Mouse (Mus musculus): ENCODE measurements around the gene Actn1. TPM values are rescaled to one million over a fixed set of nuclear protein-coding genes. Genes with fewer than 3 reads are reported as not detected.

The Actn1 gene
- polyA plus RNA-seq, 1 experiment: 95.5 TPM

- Histone ChIP-seq H3K4me1 (ENCODE audit: control insufficient read depth, insufficient read depth, low read length) (no peaks in the 10 kb centered on the region), H3K4me3 (replicated peaks; ENCODE audit: extremely low read depth, low read depth, low read length) (no peak overlapping the region)
- no peak for TF ChIP-seq CTCF (IDR thresholded peaks at IDR 0.05; ENCODE audit: insufficient read depth, low read length)
- TF ChIP-seq POLR2A (IDR thresholded peaks at IDR 0.05; ENCODE audit: borderline replicate concordance, extremely low read depth, low read depth, low read length): no peak
- 57% methylated on average over 12 of the region's 12 CpGs for WGBS
- DNase-seq: no peak
Observed at GRCm38 (mm10) chr12:80168736-80169135, 91.4 kb downstream of the Actn1 start.

- DNase-seq: peak; percentile 75
- TF ChIP-seq POLR2A (IDR thresholded peaks at IDR 0.05; ENCODE audit: borderline replicate concordance, extremely low read depth, low read depth, low read length) (no peak), CTCF (IDR thresholded peaks at IDR 0.05; ENCODE audit: insufficient read depth, low read length) (no peak)
- H3K4me1 ChIP-seq (ENCODE audit: control insufficient read depth, insufficient read depth, low read length): no peaks in the 10 kb centered on the region
- H3K4me3 ChIP-seq (replicated peaks; ENCODE audit: extremely low read depth, low read depth, low read length): peak overlapping the region; percentile 76
- 13% methylated on average over 34 of the region's 35 CpGs for WGBS
Observed at GRCm38 (mm10) chr12:80168178-80168686, 91.9 kb downstream of the Actn1 start.

- DNase-seq: no peak
- TF ChIP-seq POLR2A (IDR thresholded peaks at IDR 0.05; ENCODE audit: borderline replicate concordance, extremely low read depth, low read depth, low read length) (no peak), CTCF (IDR thresholded peaks at IDR 0.05; ENCODE audit: insufficient read depth, low read length) (no peak)
- no peaks in the 10 kb centered on the region for H3K4me1 ChIP-seq (ENCODE audit: control insufficient read depth, insufficient read depth, low read length)
- WGBS: 89% methylated on average over 3 of the region's 3 CpGs
- no peak overlapping the region for H3K4me3 ChIP-seq (replicated peaks; ENCODE audit: extremely low read depth, low read depth, low read length)
Observed at GRCm38 (mm10) chr12:80167321-80167720, 92.8 kb downstream of the Actn1 start.

- WGBS: 82% methylated on average over 4 of the region's 4 CpGs
Observed at GRCm38 (mm10) chr12:80166651-80167050, 93.5 kb downstream of the Actn1 start.

GRCm38 (mm10) chr12:80164526-80164925 lies 95.6 kb downstream of the Actn1 start:
- no peak for DNase-seq
- Histone ChIP-seq H3K4me1 (ENCODE audit: control insufficient read depth, insufficient read depth, low read length) (no peaks in the 10 kb centered on the region), H3K4me3 (replicated peaks; ENCODE audit: extremely low read depth, low read depth, low read length) (no peak overlapping the region)
- TF ChIP-seq CTCF (IDR thresholded peaks at IDR 0.05; ENCODE audit: insufficient read depth, low read length) (no peak), POLR2A (IDR thresholded peaks at IDR 0.05; ENCODE audit: borderline replicate concordance, extremely low read depth, low read depth, low read length) (no peak)
- 79% methylated on average over 8 of the region's 8 CpGs for WGBS

More at GRCm38 (mm10) chr12:80166651-80167050, 93.5 kb downstream of the Actn1 start:
- no peak for TF ChIP-seq CTCF (IDR thresholded peaks at IDR 0.05; ENCODE audit: insufficient read depth, low read length)
- no peak for TF ChIP-seq POLR2A (IDR thresholded peaks at IDR 0.05; ENCODE audit: borderline replicate concordance, extremely low read depth, low read depth, low read length)
- Histone ChIP-seq H3K4me1 (ENCODE audit: control insufficient read depth, insufficient read depth, low read length) (no peaks in the 10 kb centered on the region), H3K4me3 (replicated peaks; ENCODE audit: extremely low read depth, low read depth, low read length) (no peak overlapping the region)
- no peak for DNase-seq

- WGBS: 74% methylated on average over 3 of the region's 3 CpGs
- DNase-seq: no peak
- Histone ChIP-seq H3K4me3 (replicated peaks; ENCODE audit: extremely low read depth, low read depth, low read length) (no peak overlapping the region), H3K4me1 (ENCODE audit: control insufficient read depth, insufficient read depth, low read length) (no peaks in the 10 kb centered on the region)
- TF ChIP-seq CTCF (IDR thresholded peaks at IDR 0.05; ENCODE audit: insufficient read depth, low read length): no peak
- no peak for TF ChIP-seq POLR2A (IDR thresholded peaks at IDR 0.05; ENCODE audit: borderline replicate concordance, extremely low read depth, low read depth, low read length)
Observed at GRCm38 (mm10) chr12:80162448-80162847, 97.7 kb downstream of the Actn1 start.

GRCm38 (mm10) chr12:80157675-80158074 lies 102.5 kb downstream of the Actn1 start:
- no peak for DNase-seq
- H3K4me1 ChIP-seq (ENCODE audit: control insufficient read depth, insufficient read depth, low read length): no peaks in the 10 kb centered on the region
- 3% methylated on average over 5 of the region's 5 CpGs for WGBS
- H3K4me3 ChIP-seq (replicated peaks; ENCODE audit: extremely low read depth, low read depth, low read length): no peak overlapping the region
- TF ChIP-seq CTCF (IDR thresholded peaks at IDR 0.05; ENCODE audit: insufficient read depth, low read length): no peak
- TF ChIP-seq POLR2A (IDR thresholded peaks at IDR 0.05; ENCODE audit: borderline replicate concordance, extremely low read depth, low read depth, low read length): no peak

- DNase-seq: no peak
- H3K4me1 ChIP-seq (ENCODE audit: control insufficient read depth, insufficient read depth, low read length): no peaks in the 10 kb centered on the region
- TF ChIP-seq POLR2A (IDR thresholded peaks at IDR 0.05; ENCODE audit: borderline replicate concordance, extremely low read depth, low read depth, low read length): no peak
- TF ChIP-seq CTCF (IDR thresholded peaks at IDR 0.05; ENCODE audit: insufficient read depth, low read length): peak; percentile 62
- H3K4me3 ChIP-seq (replicated peaks; ENCODE audit: extremely low read depth, low read depth, low read length): no peak overlapping the region
- WGBS: 33% methylated on average over 10 of the region's 10 CpGs
Observed at GRCm38 (mm10) chr12:80153687-80154326, 106.4 kb downstream of the Actn1 start.

- Histone ChIP-seq H3K4me3 (replicated peaks; ENCODE audit: extremely low read depth, low read depth, low read length) (no peak overlapping the region), H3K4me1 (ENCODE audit: control insufficient read depth, insufficient read depth, low read length) (no peaks in the 10 kb centered on the region)
- whole genome bisulfite sequencing: 85% methylated on average over 6 of the region's 6 CpGs
- DNase-seq: no peak
- TF ChIP-seq POLR2A (IDR thresholded peaks at IDR 0.05; ENCODE audit: borderline replicate concordance, extremely low read depth, low read depth, low read length): no peak
- TF ChIP-seq CTCF (IDR thresholded peaks at IDR 0.05; ENCODE audit: insufficient read depth, low read length): no peak
Observed at GRCm38 (mm10) chr12:80153078-80153477, 107.1 kb downstream of the Actn1 start.

GRCm38 (mm10) chr12:80151821-80152220 lies 108.3 kb downstream of the Actn1 start:
- Histone ChIP-seq H3K4me1 (ENCODE audit: control insufficient read depth, insufficient read depth, low read length) (no peaks in the 10 kb centered on the region), H3K4me3 (replicated peaks; ENCODE audit: extremely low read depth, low read depth, low read length) (no peak overlapping the region)
- TF ChIP-seq CTCF (IDR thresholded peaks at IDR 0.05; ENCODE audit: insufficient read depth, low read length) (0 out of 2 replicates have a peak, but pooled peaks have one; percentile 11), POLR2A (IDR thresholded peaks at IDR 0.05; ENCODE audit: borderline replicate concordance, extremely low read depth, low read depth, low read length) (no peak)
- 87% methylated on average over 6 of the region's 6 CpGs for WGBS
- DNase-seq: no peak

Data from lung, adult 2 months (tissue).